Mouse (Mus musculus): ENCODE measurements around the gene Tesc.

Tesc gene

GRCm38 (mm10) chr5:118076721-118077592 is 49.4 kb downstream of the Tesc start:
- no peak for DNase-seq (ENCODE audit: low spot score)

DNA sequence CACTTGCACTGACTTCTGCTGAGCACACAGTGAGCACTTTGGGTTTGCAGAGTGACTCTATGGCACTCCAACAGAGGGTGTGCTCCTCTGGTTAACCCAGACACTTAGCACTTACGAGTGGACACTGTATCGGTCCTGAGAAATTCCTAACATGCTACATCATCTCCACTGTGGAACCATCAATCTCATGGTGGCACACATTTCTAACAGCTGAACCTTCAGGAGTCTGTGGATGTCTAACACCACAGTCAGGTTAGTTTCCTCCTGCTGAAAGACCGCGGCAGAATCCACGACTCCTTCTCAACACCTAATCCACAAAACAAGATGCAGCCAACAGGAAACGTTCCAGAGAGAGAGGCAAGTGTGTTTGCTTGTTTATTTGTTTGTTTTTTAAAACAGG is 51.0 kb downstream of the Tesc start:
- DNase-seq (ENCODE audit: low spot score), result no peak

DNA sequence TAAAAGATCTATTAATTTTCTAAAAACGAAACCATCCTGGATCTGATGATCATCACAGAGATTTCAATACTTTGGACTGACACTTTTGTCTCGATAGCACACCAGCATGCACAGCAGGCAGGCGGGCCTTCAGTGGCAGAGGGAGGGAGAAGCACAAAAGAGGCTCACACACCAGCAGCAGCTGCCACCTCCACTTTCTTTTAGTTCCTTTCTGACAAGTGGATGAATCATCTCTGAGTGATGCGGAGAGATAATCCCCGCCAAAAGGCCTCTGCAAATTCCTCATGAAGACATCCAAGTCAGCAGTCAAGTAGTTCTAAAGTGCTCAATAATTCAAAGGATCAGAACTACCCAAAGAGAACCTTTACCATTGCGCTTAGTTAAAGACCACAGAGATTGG is 51.8 kb downstream of the Tesc start:
- no peak for DNase-seq (ENCODE audit: low spot score)

- DNase-seq (ENCODE audit: low spot score), result no peak
Observed at GRCm38 (mm10) chr5:118079839-118080250, 52.3 kb downstream of the Tesc start.

- DNase-seq (ENCODE audit: low spot score), result no peak
Observed at GRCm38 (mm10) chr5:118081374-118081949, 53.9 kb downstream of the Tesc start.

- no peak for DNase-seq (ENCODE audit: low spot score)
Observed at GRCm38 (mm10) chr5:118081996-118082395, 54.5 kb downstream of the Tesc start.

DNA sequence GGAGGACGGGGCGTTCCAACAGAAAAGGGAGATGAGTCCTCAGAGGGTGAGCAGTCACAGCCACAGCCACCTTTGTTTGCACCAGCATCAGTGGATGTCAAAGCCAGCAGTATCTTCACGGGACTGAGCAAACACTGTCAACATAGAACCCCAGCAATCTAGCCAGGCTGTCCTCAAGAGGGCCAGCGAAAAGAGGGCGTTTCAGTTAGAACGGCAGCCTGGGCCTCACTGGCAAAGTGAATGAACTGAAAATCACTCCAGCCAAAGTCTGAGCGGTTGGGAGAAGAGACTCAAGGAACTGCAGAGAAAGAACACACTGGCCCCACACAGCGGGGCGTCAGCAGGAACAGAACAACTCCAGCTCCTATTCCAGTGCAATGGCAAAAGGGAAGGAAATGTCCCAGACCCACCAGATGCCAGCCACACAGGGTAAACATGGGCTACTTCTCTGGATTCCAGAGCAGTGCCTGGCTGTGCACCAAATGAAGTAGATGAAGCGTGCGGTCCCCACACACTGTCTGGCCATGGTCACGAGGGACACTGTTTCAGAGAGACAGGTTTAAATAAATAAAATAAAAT is 55.6 kb downstream of the Tesc start:
- DNase-seq (ENCODE audit: low spot score), result no peak

- DNase-seq (ENCODE audit: low spot score), result no peak
Observed at GRCm38 (mm10) chr5:118084171-118084727, 56.7 kb downstream of the Tesc start.

DNA sequence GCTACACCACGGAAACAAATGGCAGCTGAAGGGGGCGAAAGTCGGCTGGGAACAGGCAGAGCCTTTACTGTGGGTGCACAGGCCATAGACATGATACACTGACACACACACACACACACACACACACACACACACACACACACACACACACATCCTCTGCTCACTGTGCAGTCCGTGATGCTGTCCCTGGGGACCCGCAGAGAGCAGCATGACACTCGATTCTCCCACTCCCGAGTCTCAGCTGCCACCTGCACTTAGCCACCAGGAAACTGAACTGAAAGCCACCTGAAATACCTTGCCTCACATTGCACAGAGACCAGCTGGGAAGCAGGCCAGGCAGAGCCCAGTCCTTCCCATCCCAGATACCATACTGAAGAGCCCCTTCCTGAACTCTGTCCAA is 57.8 kb downstream of the Tesc start:
- no peak for DNase-seq (ENCODE audit: low spot score)

DNA sequence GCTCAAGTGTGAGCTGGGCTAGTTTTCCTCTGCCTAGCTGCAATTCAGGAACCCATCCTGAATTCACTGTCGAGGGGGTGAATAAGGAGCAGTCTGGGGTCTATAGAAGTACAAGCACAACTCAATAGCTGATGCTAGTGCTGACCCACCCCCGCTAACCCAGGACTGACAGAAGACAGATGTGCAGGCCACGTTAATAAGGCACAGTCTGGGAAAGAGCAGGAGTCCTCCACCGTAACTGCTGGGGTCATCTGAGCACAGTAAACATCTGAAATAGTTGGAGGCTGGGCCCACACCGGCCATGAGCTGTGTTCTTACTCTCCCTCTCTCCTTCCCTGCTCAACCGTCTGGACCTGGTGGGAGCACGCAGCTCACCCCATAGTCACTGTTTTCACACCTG is 59.4 kb downstream of the Tesc start:
- no peak for DNase-seq (ENCODE audit: low spot score)

DNA sequence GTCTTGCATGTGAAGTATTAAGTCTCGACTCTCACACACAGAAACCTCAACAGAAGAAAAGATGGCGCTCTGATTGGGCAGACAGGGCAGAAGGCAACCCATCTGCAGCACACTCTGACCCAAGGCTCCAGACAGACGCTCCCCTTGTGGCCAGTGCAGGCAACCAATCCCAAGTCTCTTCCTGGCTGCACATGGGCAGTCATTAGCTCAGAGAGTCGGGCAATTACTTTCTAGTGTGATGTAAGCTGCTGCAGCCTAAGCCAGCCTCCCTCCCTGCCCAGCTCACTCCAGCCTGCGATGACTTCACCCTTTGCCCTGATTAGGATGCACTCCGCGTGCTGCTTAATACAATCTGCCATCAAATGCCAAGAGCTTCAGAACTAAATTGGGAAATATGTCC is 61.6 kb downstream of the Tesc start:
- peak; percentile 60 for DNase-seq (ENCODE audit: low spot score)

DNA sequence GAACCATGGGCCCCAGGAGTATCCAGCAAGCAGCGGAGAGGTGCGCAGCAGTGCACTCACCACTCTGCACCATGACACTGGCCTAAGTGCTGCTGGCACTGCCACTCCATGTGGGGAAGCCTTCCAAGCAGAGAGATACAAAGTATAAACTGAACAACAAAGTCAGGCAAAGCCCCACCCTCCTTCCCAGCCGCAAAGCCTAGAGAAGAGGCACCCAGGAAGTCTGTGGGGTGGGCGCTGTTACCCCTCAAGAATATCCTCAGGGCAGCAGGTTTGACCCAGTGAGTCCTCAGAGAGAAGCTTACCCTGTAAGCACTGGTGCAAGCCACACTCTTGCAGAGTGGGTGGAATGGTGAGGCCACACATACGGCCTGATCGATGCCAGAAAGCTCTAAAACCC is 62.6 kb downstream of the Tesc start:
- DNase-seq (ENCODE audit: low spot score), result no peak

GRCm38 (mm10) chr5:118090837-118091236 is 63.3 kb downstream of the Tesc start:
- no peak for DNase-seq (ENCODE audit: low spot score)

GRCm38 (mm10) chr5:118093321-118094035 is 65.9 kb downstream of the Tesc start:
- no peak for DNase-seq (ENCODE audit: low spot score)

DNA sequence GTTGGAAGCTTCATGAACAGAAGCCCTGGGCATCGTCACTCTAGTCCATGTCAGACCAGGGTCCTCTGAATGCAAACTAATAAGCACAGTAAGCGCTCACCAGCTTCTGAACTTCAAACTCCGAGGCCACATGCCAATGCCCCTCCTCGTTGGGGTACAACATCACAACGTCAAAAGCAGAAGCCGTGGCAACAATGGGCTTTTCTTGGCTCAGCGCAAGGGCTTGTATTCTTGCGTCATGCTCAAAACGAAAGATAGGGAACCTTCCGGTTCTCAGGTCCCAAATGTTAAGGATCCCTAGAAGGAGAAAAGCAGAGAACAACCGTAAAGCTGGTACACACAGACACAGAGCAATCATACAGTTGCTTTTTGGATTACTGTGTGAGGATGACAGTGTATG is 67.9 kb downstream of the Tesc start:
- no peak for DNase-seq (ENCODE audit: low spot score)

DNA sequence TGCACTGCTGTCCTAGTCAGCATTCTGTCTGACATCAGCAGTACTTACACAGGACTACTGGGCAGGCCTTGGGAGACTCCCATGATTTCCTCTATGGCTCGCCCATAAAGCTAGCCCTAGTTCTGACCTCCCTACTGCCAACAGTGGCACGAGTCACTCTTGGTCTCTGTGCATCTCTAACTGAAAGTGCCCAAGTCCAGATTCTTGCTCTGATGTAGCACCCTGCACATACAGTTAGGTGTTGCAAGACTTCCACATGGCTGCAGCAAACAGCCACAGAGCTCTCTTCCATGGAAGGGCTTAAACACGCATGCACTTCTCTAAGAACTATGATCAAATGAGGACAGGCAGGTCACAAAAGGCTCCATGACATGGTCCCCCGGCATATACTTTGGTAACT is 68.3 kb downstream of the Tesc start:
- no peak for DNase-seq (ENCODE audit: low spot score)

DNA sequence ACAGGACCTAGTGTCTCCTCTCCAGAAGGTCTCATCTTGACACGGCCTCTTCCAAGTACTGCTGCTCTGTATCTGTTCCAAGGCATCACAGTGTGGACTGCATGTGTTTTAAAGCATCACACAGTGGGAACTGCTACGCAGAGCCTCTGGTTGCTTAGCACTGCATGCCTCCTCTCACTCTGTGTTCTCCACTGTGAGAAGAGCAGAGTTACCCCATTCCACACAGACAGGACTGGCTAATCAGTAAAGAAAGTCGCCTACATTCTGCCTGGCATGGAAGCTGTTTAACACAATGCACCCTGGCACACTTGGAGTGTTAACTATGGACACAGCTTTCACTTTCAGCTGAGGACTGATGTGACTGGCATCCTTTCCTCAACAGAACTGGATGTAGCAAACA is 68.8 kb downstream of the Tesc start:
- DNase-seq (ENCODE audit: low spot score), result no peak

- DNase-seq (ENCODE audit: low spot score), result no peak
Observed at GRCm38 (mm10) chr5:118099069-118099869, 71.7 kb downstream of the Tesc start.

GRCm38 (mm10) chr5:118099870-118100478 is 72.4 kb downstream of the Tesc start:
- DNase-seq (ENCODE audit: low spot score), result no peak

DNA sequence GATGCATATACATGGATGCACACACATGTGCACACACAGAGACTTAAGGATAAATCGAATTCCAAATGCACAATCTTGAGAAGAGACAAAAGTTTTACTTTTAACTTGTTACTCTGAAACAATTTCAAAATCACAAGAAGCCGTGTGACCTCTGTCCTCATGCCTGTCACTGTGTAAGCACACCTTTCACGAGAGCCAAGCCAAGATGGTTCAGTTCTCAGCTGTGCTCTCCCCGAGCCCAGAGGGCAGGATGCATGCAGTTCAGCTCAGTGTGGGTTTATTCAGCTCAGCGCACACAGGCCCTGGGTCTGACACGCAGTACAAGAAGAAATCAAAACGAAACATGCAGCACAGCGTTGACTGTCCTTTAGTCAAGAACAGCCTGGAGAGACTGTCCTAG is 78.0 kb downstream of the Tesc start:
- DNase-seq (ENCODE audit: low spot score), result no peak

GRCm38 (mm10) chr5:118106667-118107066 is 79.1 kb downstream of the Tesc start:
- no peak for DNase-seq (ENCODE audit: low spot score)
